Mouse (Mus musculus) brain, embryonic 14.5 days (tissue): ENCODE results near the gene Sorl1.

ENCODE experiments used
- CTCF ChIP-seq: fragments of 200-500 bp; IDR thresholded peaks from 2 replicates; pipeline ENCODE4 v1.5.1; 2012; ENCODE audit warnings: inconsistent platforms, mild to moderate bottlenecking, moderate library complexity, borderline replicate concordance; ENCODE audit not compliant: insufficient read depth, insufficient read length; ENCODE audit errors: extremely low read depth
- POLR2A ChIP-seq: fragments of 200-500 bp; IDR thresholded peaks from 2 replicates; pipeline ENCODE4 v1.6.1; 2012; ENCODE audit warnings: mild to moderate bottlenecking, inconsistent platforms, borderline replicate concordance; ENCODE audit not compliant: poor library complexity, insufficient read depth, insufficient read length, severe bottlenecking; ENCODE audit errors: extremely low read depth

DNA sequence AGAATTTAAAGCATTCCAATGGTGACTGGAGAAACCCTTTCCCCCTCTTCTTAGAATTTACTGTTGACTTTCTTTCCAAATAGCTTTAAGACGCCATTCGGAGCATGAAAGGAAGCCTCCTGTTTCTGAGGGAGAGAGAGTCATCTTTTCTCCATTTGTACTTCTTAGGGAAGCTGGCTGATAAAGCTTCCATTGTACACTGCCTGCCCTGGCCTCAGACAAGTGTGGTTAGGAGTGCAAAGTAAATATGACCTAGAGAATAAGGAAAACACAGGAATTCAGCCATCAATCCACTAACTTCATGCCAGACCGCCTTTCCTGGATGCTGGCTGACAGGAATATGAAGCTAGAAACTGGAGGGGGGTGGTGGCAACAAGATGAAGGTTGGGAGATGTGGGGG is 100.7 kb downstream of the Sorl1 start:
- TF ChIP-seq CTCF (no peak), POLR2A (no peak)
